Mouse (Mus musculus) midbrain, embryonic 15.5 days (tissue): ENCODE data around the gene Fkbp9. TPM values are rescaled to one million over a fixed set of nuclear protein-coding genes. Genes with fewer than 3 reads are reported as not detected.

Experiments
- ATAC-seq: fragments of 200-750 bp; cut with Nextera tagmentation; replicated peaks from 2 replicates; pipeline ENCODE4 v1.8.0; 2017; ENCODE audit warnings: moderate TSS enrichment
- H3K27ac ChIP-seq: fragments of 300-500 bp; sonication (generic); 2 replicates; pipeline ENCODE4 v1.5.1; 2015; ENCODE audit warnings: mild to moderate bottlenecking, inconsistent platforms
- H3K27me3 ChIP-seq: fragments of 300-500 bp; sonication (generic); replicated peaks from 2 replicates; pipeline ENCODE4 v1.6.1; 2015; ENCODE audit warnings: inconsistent platforms
- H3K36me3 ChIP-seq: fragments of 300-500 bp; sonication (generic); replicated peaks from 2 replicates; pipeline ENCODE4 v1.6.1; 2015; ENCODE audit warnings: inconsistent platforms
- H3K4me1 ChIP-seq: fragments of 300-500 bp; sonication (generic); 2 replicates; pipeline ENCODE4 v1.6.1; 2015; ENCODE audit warnings: inconsistent platforms
- H3K4me2 ChIP-seq: fragments of 300-500 bp; sonication (generic); 2 replicates; pipeline ENCODE4 v1.6.1; 2015; ENCODE audit warnings: inconsistent platforms, mild to moderate bottlenecking, moderate library complexity
- H3K4me3 ChIP-seq: fragments of 300-500 bp; sonication (generic); 2 replicates; pipeline ENCODE4 v1.5.1; 2015; ENCODE audit warnings: mild to moderate bottlenecking, inconsistent platforms
- H3K9ac ChIP-seq: fragments of 300-500 bp; sonication (generic); 2 replicates; pipeline ENCODE4 v1.6.1; 2015; ENCODE audit warnings: mild to moderate bottlenecking, inconsistent platforms
- H3K9me3 ChIP-seq: fragments of 300-500 bp; sonication (generic); 2 replicates; pipeline ENCODE4 v1.6.1; 2016; ENCODE audit warnings: inconsistent platforms
- WGBS: fragments of 180-500 bp; shearing (Covaris S2); methylation state at CpG from one replicate; pipeline ENCODE4 v1.1.7; 2015; ENCODE audit warnings: mixed read lengths; 5-methylcytosine and 5-hydroxymethylcytosine counted together
- polyA plus RNA-seq: library from polyadenylated mRNA; unstranded; fragments of >200 nt; fragmentation: Nextera tagmentation; extraction: Ambion mirVana; gene quantifications from 2 replicates; pipeline ENCODE4 v1.2.1, GENCODE M21; 2015

Fkbp9 gene
- 31.9 and 33.3 TPM in 2 replicates for polyA plus RNA-seq

GRCm38 (mm10) chr6:56831697-56832406 lies at the start of gene Fkbp9:
Fkbp9 (plus strand) TSS chr6:56832059.
- Histone ChIP-seq H3K36me3 (no peaks in the 10 kb centered on the region), H3K27me3 (no peaks in the 10 kb centered on the region), H3K4me3 (peak within 1 kb of the TSS; percentile 58), H3K4me2 (peak within 1 kb of the TSS; percentile 91), H3K4me1 (0 out of 2 replicates have a peak, but pooled peaks cover 2% of the 10 kb centered on the region), H3K9me3 (no peaks in the 10 kb centered on the region), H3K27ac (0 out of 2 replicates have a peak within 1 kb of the TSS, but pooled peaks have one; percentile 26), H3K9ac (peak within 1 kb of the TSS; percentile 44)
- WGBS: under 1% methylated on average over 58 of the region's 58 CpGs
- ATAC-seq: peak; percentile 95

GRCm38 (mm10) chr6:56783561-56784272 lies 48.1 kb upstream of the Fkbp9 start:
- Histone ChIP-seq H3K36me3 (peaks cover 15% of the 10 kb centered on the region), H3K27ac (no peak overlapping the region), H3K4me1 (peaks cover 3% of the 10 kb centered on the region; the same call in 1 of the 2 replicates), H3K4me2 (no peak overlapping the region), H3K9ac (no peak overlapping the region), H3K9me3 (no peaks in the 10 kb centered on the region), H3K4me3 (no peak overlapping the region), H3K27me3 (no peaks in the 10 kb centered on the region)
- 85% methylated on average over 4 of the region's 4 CpGs for WGBS
- ATAC-seq: no peak

- 83% methylated on average over 5 of the region's 5 CpGs for WGBS
- H3K27me3 ChIP-seq: no peaks in the 10 kb centered on the region
- peaks cover 4% of the 10 kb centered on the region; the same call in 1 of the 2 replicates for H3K36me3 ChIP-seq
- peaks cover 3% of the 10 kb centered on the region; the same call in 1 of the 2 replicates for H3K4me1 ChIP-seq
- H3K4me2 ChIP-seq: no peak overlapping the region
- no peaks in the 10 kb centered on the region for H3K9me3 ChIP-seq
- ATAC-seq: no peak
- H3K27ac ChIP-seq: no peak overlapping the region
- no peak overlapping the region for H3K9ac ChIP-seq
- H3K4me3 ChIP-seq: no peak overlapping the region
Measured at GRCm38 (mm10) chr6:56785068-56785467, 46.8 kb upstream of the Fkbp9 start.

GRCm38 (mm10) chr6:56787668-56788067 lies 44.2 kb upstream of the Fkbp9 start:
- H3K4me3 ChIP-seq: no peak overlapping the region
- no peaks in the 10 kb centered on the region for H3K27me3 ChIP-seq
- no peak overlapping the region for H3K4me2 ChIP-seq
- H3K36me3 ChIP-seq: 0 out of 2 replicates have a peak, but pooled peaks cover 4% of the 10 kb centered on the region
- H3K27ac ChIP-seq: no peak overlapping the region
- H3K4me1 ChIP-seq: peaks cover 3% of the 10 kb centered on the region; the same call in 1 of the 2 replicates
- no peak overlapping the region for H3K9ac ChIP-seq
- ATAC-seq: no peak
- 94% methylated on average over 2 of the region's 2 CpGs for WGBS
- no peaks in the 10 kb centered on the region for H3K9me3 ChIP-seq

- no peak overlapping the region for H3K4me2 ChIP-seq
- no peak for ATAC-seq
Measured at GRCm38 (mm10) chr6:56789336-56789735, 42.5 kb upstream of the Fkbp9 start.

GRCm38 (mm10) chr6:56794834-56795233 lies 37.0 kb upstream of the Fkbp9 start:
- Histone ChIP-seq H3K4me2 (peak overlapping the region; percentile 74; the same call in 1 of the 2 replicates), H3K4me3 (peak overlapping the region; percentile 95; the same call in 1 of the 2 replicates)
- no peak for ATAC-seq

More at GRCm38 (mm10) chr6:56789336-56789735, 42.5 kb upstream of the Fkbp9 start:
- no peak overlapping the region for H3K4me3 ChIP-seq
- no peak overlapping the region for H3K9ac ChIP-seq
- H3K27me3 ChIP-seq: no peaks in the 10 kb centered on the region
- 86% methylated on average over 3 of the region's 3 CpGs for WGBS
- H3K4me1 ChIP-seq: peaks cover 11% of the 10 kb centered on the region
- H3K9me3 ChIP-seq: no peaks in the 10 kb centered on the region
- 0 out of 2 replicates have a peak, but pooled peaks cover 2% of the 10 kb centered on the region for H3K36me3 ChIP-seq
- no peak overlapping the region for H3K27ac ChIP-seq

GRCm38 (mm10) chr6:56796232-56796631 lies 35.6 kb upstream of the Fkbp9 start:
- Histone ChIP-seq H3K4me3 (peak overlapping the region; percentile 95), H3K4me2 (peak overlapping the region; percentile 74), H3K4me1 (peaks cover 34% of the 10 kb centered on the region), H3K27ac (peak overlapping the region; percentile 100), H3K9ac (peak overlapping the region; percentile 96; the same call in 1 of the 2 replicates), H3K36me3 (no peaks in the 10 kb centered on the region), H3K27me3 (no peaks in the 10 kb centered on the region), H3K9me3 (no peaks in the 10 kb centered on the region)
- 5% methylated on average over 8 of the region's 8 CpGs for WGBS
- no peak for ATAC-seq

More at GRCm38 (mm10) chr6:56794834-56795233, 37.0 kb upstream of the Fkbp9 start:
- Histone ChIP-seq H3K9ac (no peak overlapping the region), H3K4me1 (peaks cover 34% of the 10 kb centered on the region), H3K27me3 (no peaks in the 10 kb centered on the region), H3K36me3 (no peaks in the 10 kb centered on the region), H3K9me3 (no peaks in the 10 kb centered on the region), H3K27ac (no peak overlapping the region)
- WGBS: 86% methylated on average over 5 of the region's 5 CpGs

- ATAC-seq: peak; percentile 31
- Histone ChIP-seq H3K4me2 (peak overlapping the region; percentile 74), H3K36me3 (no peaks in the 10 kb centered on the region), H3K4me3 (peak overlapping the region; percentile 95), H3K9me3 (no peaks in the 10 kb centered on the region), H3K9ac (peak overlapping the region; percentile 96), H3K27me3 (no peaks in the 10 kb centered on the region), H3K4me1 (peaks cover 34% of the 10 kb centered on the region), H3K27ac (peak overlapping the region; percentile 100)
- under 1% methylated on average over 16 of the region's 16 CpGs for WGBS
Measured at GRCm38 (mm10) chr6:56796668-56797141, 35.2 kb upstream of the Fkbp9 start.

GRCm38 (mm10) chr6:56797311-56798151 lies 34.3 kb upstream of the Fkbp9 start, which contains the start of gene Kbtbd2:
Kbtbd2 (minus strand) TSS chr6:56797813.
- H3K4me2 ChIP-seq: peak within 1 kb of the TSS; percentile 74
- under 1% methylated on average over 97 of the region's 98 CpGs for WGBS
- peak; percentile 96 for ATAC-seq
- H3K27ac ChIP-seq: peak within 1 kb of the TSS; percentile 100
- H3K9ac ChIP-seq: peak within 1 kb of the TSS; percentile 96
- no peaks in the 10 kb centered on the region for H3K36me3 ChIP-seq
- no peaks in the 10 kb centered on the region for H3K27me3 ChIP-seq
- no peaks in the 10 kb centered on the region for H3K9me3 ChIP-seq
- peak within 1 kb of the TSS; percentile 95 for H3K4me3 ChIP-seq
- H3K4me1 ChIP-seq: peaks cover 34% of the 10 kb centered on the region

- WGBS: 19% methylated on average over 8 of the region's 8 CpGs
- H3K4me3 ChIP-seq: peak overlapping the region; percentile 95
Measured at GRCm38 (mm10) chr6:56798152-56798465, 33.8 kb upstream of the Fkbp9 start.

GRCm38 (mm10) chr6:56805026-56805425 lies 26.8 kb upstream of the Fkbp9 start:
- Histone ChIP-seq H3K27me3 (no peaks in the 10 kb centered on the region), H3K9me3 (no peaks in the 10 kb centered on the region), H3K4me3 (no peak overlapping the region), H3K9ac (no peak overlapping the region), H3K4me2 (no peak overlapping the region), H3K36me3 (no peaks in the 10 kb centered on the region), H3K4me1 (no peaks in the 10 kb centered on the region), H3K27ac (no peak overlapping the region)
- 83% methylated on average over 4 of the region's 4 CpGs for WGBS
- ATAC-seq: no peak

More at GRCm38 (mm10) chr6:56798152-56798465, 33.8 kb upstream of the Fkbp9 start:
- no peaks in the 10 kb centered on the region for H3K36me3 ChIP-seq
- no peak for ATAC-seq
- H3K9ac ChIP-seq: peak overlapping the region; percentile 96
- peak overlapping the region; percentile 74 for H3K4me2 ChIP-seq
- H3K4me1 ChIP-seq: peaks cover 34% of the 10 kb centered on the region
- H3K27ac ChIP-seq: peak overlapping the region; percentile 100
- H3K9me3 ChIP-seq: no peaks in the 10 kb centered on the region
- no peaks in the 10 kb centered on the region for H3K27me3 ChIP-seq
